ENCODE assay signal across 22 mouse cellular contexts in genomic region chr3:30658486-30658885, GRCm38 (mm10). TPM values are rescaled to one million over a fixed set of nuclear protein-coding genes. Genes with fewer than 3 reads are reported as not detected.
A peak's percentile ranks its signal among the peaks of the same experiment; 100 is the strongest.
DNase-seq lines count a peak whose midpoint lies in the region; TF ChIP-seq lines count a peak whose summit lies in the region.
"Had no signal": no experiment of that assay in that cellular context is flagged by ENCODE, and none has a peak within 500 bp of the region (broad histone marks: within the 10 kb centered on the region; RNA-seq: fewer than 3 reads in every experiment).

No protein-coding gene starts in this region.

- H3K36me3 ChIP-seq in E14TG2a.4 (ENCODE audit: insufficient read depth, low read length) (peaks cover 9% of the 10 kb centered on the region; the same call in 1 of the 2 replicates), ES-E14 (ENCODE audit: control insufficient read depth, insufficient read depth, low read length, poor library complexity, severe bottlenecking) (no peaks in the 10 kb centered on the region; the same call in 1 of the 2 replicates)
- H3K36me3 ChIP-seq: embryonic facial prominence, embryonic 10.5 days; embryonic facial prominence, embryonic 12.5 days; forebrain, embryonic 15.5 days had no signal

- DNase-seq in heart, adult 11 months = peak; percentile 50
- DNase-seq in heart, adult 18-20 months = no peak
- DNase-seq in ES-E14 (ENCODE audit: low read depth, low spot score) = no peak
- DNase-seq in ZHBTc4 (ENCODE audit: low read depth, low spot score) = peak; percentile 85
- no peak for DNase-seq in adrenal gland, postnatal 10 days
- no peak for DNase-seq in gastrocnemius, postnatal 4 days (ENCODE audit: low spot score in 2 of 2)
- DNase-seq: adrenal gland, adult 2 months; adrenal gland, postnatal 14 days; adrenal gland, postnatal 36 days; B cell, adult 2 months; cerebellum, adult 2 months; cerebellum, adult 9-10 months; cerebellum, postnatal 10 days; cerebellum, postnatal 25 days; forebrain, postnatal 0 days had no signal

- H3K4me1 ChIP-seq in E14TG2a.4 (replicated peaks; ENCODE audit: low read depth, low read length) (peaks cover 22% of the 10 kb centered on the region), ES-E14 (ENCODE audit: control insufficient read depth in 2 of 2, insufficient read depth in 2 of 2, low read length in 2 of 2, poor library complexity in 1 of 2) (peaks cover 2 to 7% of the 10 kb centered on the region in 2 experiments; a peak in 3 of 4 replicates)
- H3K4me1 ChIP-seq: embryonic facial prominence, embryonic 10.5 days; embryonic facial prominence, embryonic 12.5 days; forebrain, embryonic 13.5 days; forebrain, embryonic 15.5 days had no signal

- in situ Hi-C loops in ES-E14 (cut with MboI; ENCODE audit: low sequenced_read_pairs in 2 of 2, unreplicated experiment in 2 of 2) = no loop called here

- H3K9me3 ChIP-seq in E14TG2a.4 (ENCODE audit: low read length) (no peaks in the 10 kb centered on the region), ES-E14 (ENCODE audit: control insufficient read depth, insufficient read depth, low read depth, low read length) (no peaks in the 10 kb centered on the region)
- H3K9me3 ChIP-seq: embryonic facial prominence, embryonic 10.5 days; embryonic facial prominence, embryonic 12.5 days; forebrain, embryonic 13.5 days; forebrain, embryonic 15.5 days had no signal

- no peak for TF ChIP-seq CTCF in E14TG2a.4 (conservative IDR thresholded peaks at IDR 0.05; ENCODE audit: low read length)

- H3K4me3 ChIP-seq in E14TG2a.4 (replicated peaks; ENCODE audit: low read length) = peak overlapping the region; percentile 21; the same call in 1 of the 2 replicates
- H3K4me3 ChIP-seq in ES-E14 (ENCODE audit: insufficient read depth in 1 of 2, low read depth in 1 of 2, low read length in 2 of 2, poor library complexity in 1 of 2, severe bottlenecking in 1 of 2) = 0 out of 4 replicates have a peak overlapping the region, but pooled peaks of 1 of the 2 experiments have one; percentile 12
- H3K4me3 ChIP-seq: embryonic facial prominence, embryonic 10.5 days; embryonic facial prominence, embryonic 12.5 days; forebrain, embryonic 13.5 days; forebrain, embryonic 15.5 days had no signal

- no peak overlapping the region for H3K9ac ChIP-seq in ES-E14 (ENCODE audit: insufficient read depth, low read depth, low read length, poor library complexity, severe bottlenecking)
- H3K9ac ChIP-seq: embryonic facial prominence, embryonic 12.5 days; forebrain, embryonic 13.5 days; forebrain, embryonic 15.5 days; forebrain, postnatal 0 days had no signal

- H3K27me3 ChIP-seq in E14TG2a.4 (ENCODE audit: insufficient read depth, low read length) = no peaks in the 10 kb centered on the region
- H3K27me3 ChIP-seq: CH12.LX; forebrain, embryonic 13.5 days; forebrain, embryonic 15.5 days had no signal

- H3K27ac ChIP-seq in ES-E14 (ENCODE audit: insufficient read depth, low read depth, low read length, poor library complexity, severe bottlenecking) = peak overlapping the region; percentile 59; the same call in 1 of the 2 replicates
- H3K27ac ChIP-seq: embryonic facial prominence, embryonic 10.5 days; embryonic facial prominence, embryonic 12.5 days; forebrain, embryonic 13.5 days; forebrain, embryonic 15.5 days had no signal

TF ChIP-seq in ES-E14, 5 proteins besides CTCF, POLR2A, EP300 and RAD21:
- TF ChIP-seq MAFK (IDR thresholded peaks at IDR 0.05; ENCODE audit: insufficient read depth, low read depth, low read length) (no peak), ZC3H11A (IDR thresholded peaks at IDR 0.05; ENCODE audit: borderline replicate concordance, low read depth, low read length) (no peak), HCFC1 (IDR thresholded peaks at IDR 0.05; ENCODE audit: borderline replicate concordance, insufficient read depth, low read length) (no peak; the same call in 1 of the 2 replicates), ZNF384 (IDR thresholded peaks at IDR 0.05; ENCODE audit: low read depth, low read length) (no peak), CHD2 (IDR thresholded peaks at IDR 0.05; ENCODE audit: low read depth, low read length) (no peak)

RNA-seq across cellular contexts. Expression of gene Lrrc34, which starts 10.8 kb away (rescaled TPM):
- under 1 TPM in 1 of 2 experiments, not detected in 1; 0.15 TPM for total RNA-seq in heart, adult 18-20 months (2021)
- 5.6 and 11.3 TPM in 2 replicates for total RNA-seq in ES-E14 (2012; rRNA removed)
- total RNA-seq in adrenal gland, postnatal 10 days (2021) = under 1 TPM in 1 of 2 experiments, not detected in 1; 0.15 TPM
- total RNA-seq in gastrocnemius, postnatal 4 days (2021) = not detected
- total RNA-seq: adrenal gland, adult 2 months; adrenal gland, postnatal 14 days; CH12.LX; MEL had no signal

RNA-seq across cellular contexts. Expression of gene Lrriq4, which starts 14.2 kb away (rescaled TPM):
- not detected for total RNA-seq in heart, adult 18-20 months (2021)
- 1.9 and 3.8 TPM in 2 replicates for total RNA-seq in ES-E14 (2012; rRNA removed)
- total RNA-seq in adrenal gland, postnatal 10 days (2021) = not detected
- total RNA-seq in gastrocnemius, postnatal 4 days (2021) = not detected
- total RNA-seq: adrenal gland, adult 2 months; adrenal gland, postnatal 14 days; adrenal gland, postnatal 36 days; CH12.LX; forebrain, postnatal 0 days; MEL had no signal

RNA-seq across cellular contexts. Expression of gene Lrrc31, which starts 41.2 kb away (rescaled TPM):
- total RNA-seq in heart, adult 18-20 months (2021) = under 1 TPM in 1 of 2 experiments, not detected in 1; 0.13 TPM
- total RNA-seq in ES-E14 (2012; rRNA removed) = 4.3 and 11.4 TPM in 2 replicates
- total RNA-seq in adrenal gland, postnatal 10 days (2021) = not detected
- total RNA-seq in gastrocnemius, postnatal 4 days (2021) = not detected
- total RNA-seq: adrenal gland, adult 2 months; adrenal gland, postnatal 36 days; CH12.LX; forebrain, postnatal 0 days; MEL had no signal

RNA-seq across cellular contexts. Expression of gene Mynn, which starts 56.6 kb away (rescaled TPM):
- 10 to 100 TPM; 12.6 to 17.3 TPM for total RNA-seq in heart, adult 18-20 months (2021)
- 17.1 and 18.5 TPM in 2 replicates for total RNA-seq in ES-E14 (2012; rRNA removed)
- 10 to 100 TPM; 17.4 to 23.7 TPM for total RNA-seq in adrenal gland, postnatal 10 days (2021)
- 10 to 100 TPM; 16.5 to 22.0 TPM for total RNA-seq in gastrocnemius, postnatal 4 days (2021)

RNA-seq across cellular contexts. Expression of gene Actrt3, which starts 58.7 kb away (rescaled TPM):
- total RNA-seq in heart, adult 18-20 months (2021) = not detected
- total RNA-seq in ES-E14 (2012; rRNA removed) = not detected in 2 replicates
- not detected for total RNA-seq in adrenal gland, postnatal 10 days (2021)
- not detected for total RNA-seq in gastrocnemius, postnatal 4 days (2021)
- total RNA-seq: adrenal gland, adult 2 months; adrenal gland, postnatal 14 days; adrenal gland, postnatal 36 days had no signal

Comparison
In these comparisons a context has a peak if more than half of its experiments do, and no peak if none do; other contexts are left out.
1. DNase-seq: peak in heart, adult 11 months (single experiment) and ZHBTc4 (single experiment); none in heart, adult 18-20 months (0 of 2), ES-E14 (single experiment), adrenal gland, postnatal 10 days (single experiment) and gastrocnemius, postnatal 4 days (0 of 2).